Mouse (Mus musculus): ENCODE results near the gene Gm26965.
"Not testable (repeated sequence)": the region's sequence is repeated elsewhere in the genome, so short reads cannot be mapped to it uniquely, and the experiment has no call there.

The Gm26965 gene

GRCm38 (mm10) chr13:67525753-67526410 is at the start of gene Gm26965, which contains the start of gene Zfp87:
Gene Gm26965 (minus strand): TSS chr13:67526151.
Gene Zfp87 (minus strand): TSS chr13:67526177.
- peak; percentile 87 for DNase-seq (ENCODE audit: low spot score)

GRCm38 (mm10) chr13:67572591-67573189 is 46.7 kb upstream of the Gm26965 start:
- no peak for DNase-seq (ENCODE audit: low spot score)

DNA sequence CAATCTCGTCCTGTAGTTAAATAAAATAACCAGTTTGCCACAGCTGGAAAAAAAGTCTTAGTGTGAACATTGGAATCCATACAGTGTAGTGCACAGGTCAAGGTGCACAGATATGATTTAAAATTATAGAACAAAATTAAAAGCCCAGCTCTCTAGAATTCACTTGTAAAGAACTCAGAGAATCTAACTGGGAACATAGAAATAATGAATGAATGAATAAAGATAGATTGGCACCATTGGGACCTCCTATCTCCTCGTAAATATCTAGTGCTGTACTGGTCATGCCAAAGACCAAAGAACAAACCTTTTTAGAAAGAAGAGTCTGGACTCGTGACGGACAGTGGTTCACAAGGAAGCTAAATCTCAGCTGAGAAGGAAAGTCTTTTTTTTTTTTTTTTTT is 27.8 kb upstream of the Gm26965 start, which contains the start of gene Zfp748:
Gene Zfp748 (minus strand): TSS at position 101 of the 400 bp plus-strand sequence.
- no peak for DNase-seq (ENCODE audit: low spot score)

GRCm38 (mm10) chr13:67552505-67553346 is 26.8 kb upstream of the Gm26965 start:
- DNase-seq (ENCODE audit: low spot score) = peak; percentile 68

- DNase-seq (ENCODE audit: low spot score) = no peak
Observed at GRCm38 (mm10) chr13:67545941-67546340, 20.0 kb upstream of the Gm26965 start.

- DNase-seq (ENCODE audit: low spot score) = no peak
Observed at GRCm38 (mm10) chr13:67527049-67527730, 1.2 kb upstream of the Gm26965 start.

- DNase-seq (ENCODE audit: low spot score) = no peak
Observed at GRCm38 (mm10) chr13:67500908-67501307, 25.0 kb downstream of the Gm26965 start.

GRCm38 (mm10) chr13:67500084-67500719 is 25.7 kb downstream of the Gm26965 start, which contains the start of gene Zfp58:
Gene Zfp58 (minus strand): TSS chr13:67500555.
- DNase-seq (ENCODE audit: low spot score) = peak; percentile 73

- DNase-seq (ENCODE audit: low spot score) = no peak
Observed at GRCm38 (mm10) chr13:67495631-67496030, 30.3 kb downstream of the Gm26965 start.

- no peak for DNase-seq (ENCODE audit: low spot score)
Observed at GRCm38 (mm10) chr13:67484424-67484811, 41.5 kb downstream of the Gm26965 start.

DNA sequence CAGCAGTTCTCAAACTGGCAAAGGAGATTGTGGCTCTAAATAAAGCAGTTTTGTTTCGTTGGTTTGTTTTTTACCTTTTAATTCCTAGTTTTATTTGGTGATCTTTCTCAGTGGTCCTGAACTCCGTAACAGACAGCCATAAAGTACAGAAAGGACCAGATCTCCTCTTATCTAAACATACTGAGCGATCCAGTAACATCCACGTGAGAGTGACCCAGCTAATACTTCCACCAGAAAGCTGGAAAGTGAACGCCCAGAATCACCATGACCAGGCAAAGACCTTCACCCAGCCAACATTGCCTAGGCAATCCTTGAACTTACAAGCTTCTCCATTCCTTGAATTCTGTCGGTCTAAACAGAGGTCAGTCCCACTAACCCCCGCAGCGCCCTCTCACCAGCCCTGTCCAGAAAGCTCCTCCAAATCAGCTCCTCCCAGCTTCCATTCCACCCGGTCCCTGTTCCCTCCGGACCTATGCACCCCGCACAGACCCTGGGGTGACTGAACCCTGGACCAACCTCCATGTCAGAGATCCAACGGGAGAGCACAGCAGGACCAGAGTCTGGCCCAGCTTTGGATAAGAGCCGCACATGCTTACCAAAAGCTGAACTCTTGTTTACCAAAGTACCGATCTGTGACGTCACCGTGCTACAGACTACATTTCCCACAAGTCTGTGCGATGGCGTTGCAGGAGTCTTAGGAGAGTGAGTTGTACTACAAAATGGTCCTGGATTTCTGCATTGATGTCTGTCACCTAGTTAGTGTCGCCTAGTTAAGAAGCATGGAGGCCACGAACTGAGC is 42.1 kb downstream of the Gm26965 start, which contains the start of gene Zfp874b:
Gene Zfp874b (minus strand): TSS at position 634 of the 799 bp plus-strand sequence.
- peak; percentile 69 for DNase-seq (ENCODE audit: low spot score)

GRCm38 (mm10) chr13:67481528-67481927 is 44.4 kb downstream of the Gm26965 start:
- DNase-seq (ENCODE audit: low spot score) = no peak

DNA sequence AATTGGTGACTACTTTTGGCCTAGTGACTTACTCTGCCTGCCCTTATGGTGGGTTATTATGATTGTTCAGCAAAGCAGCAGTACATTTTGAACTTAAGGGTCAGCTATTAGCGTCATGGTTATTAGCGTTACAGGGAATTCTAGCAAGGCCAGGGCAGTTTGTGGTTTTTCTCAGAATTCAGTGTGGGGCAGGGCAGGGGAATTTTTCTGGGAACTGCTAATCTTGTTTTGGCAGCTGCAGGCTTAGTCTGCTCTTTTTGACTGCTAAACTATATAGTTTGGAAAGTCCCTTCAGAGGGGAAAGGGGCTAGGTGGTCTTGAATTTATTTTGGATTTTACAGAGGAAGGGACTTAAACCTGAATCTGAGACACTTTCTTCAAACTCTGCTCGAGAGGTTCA is 56.7 kb downstream of the Gm26965 start:
- no peak for DNase-seq (ENCODE audit: low spot score)

DNA sequence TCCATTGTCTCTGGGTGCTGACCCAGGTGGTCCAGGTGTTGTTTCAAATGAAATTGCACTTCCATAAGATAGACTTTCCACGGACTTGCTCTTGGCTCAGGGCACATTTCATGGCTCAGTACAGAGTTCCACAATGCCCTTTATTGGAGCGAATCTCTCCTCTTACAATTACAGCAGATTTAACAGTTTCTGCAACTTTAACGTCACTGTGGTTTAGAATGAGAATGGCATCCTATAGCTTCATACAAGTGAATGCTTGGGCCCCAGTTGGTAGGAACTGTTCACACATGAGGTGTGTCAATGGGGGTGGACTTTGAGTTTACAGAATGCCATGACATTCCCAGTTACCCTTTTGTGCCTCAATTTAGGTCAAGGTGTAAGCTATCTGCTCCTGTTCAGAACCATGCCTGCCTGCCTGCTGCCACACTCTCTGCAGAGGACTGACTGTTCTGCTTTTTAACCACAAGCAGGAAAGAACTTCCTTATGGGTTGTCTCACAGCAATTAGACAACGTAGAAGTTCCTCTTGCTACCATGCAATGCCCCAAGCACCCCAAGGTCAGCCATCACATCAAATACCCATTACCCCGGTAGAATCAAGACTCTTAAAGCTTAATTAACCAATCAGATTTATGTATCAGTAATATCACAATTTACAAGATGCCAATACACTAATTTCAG is 62.3 kb downstream of the Gm26965 start:
- DNase-seq (ENCODE audit: low spot score) = not testable (repeated sequence)

- no peak for DNase-seq (ENCODE audit: low spot score)
Observed at GRCm38 (mm10) chr13:67452021-67452309, 74.0 kb downstream of the Gm26965 start.

DNA sequence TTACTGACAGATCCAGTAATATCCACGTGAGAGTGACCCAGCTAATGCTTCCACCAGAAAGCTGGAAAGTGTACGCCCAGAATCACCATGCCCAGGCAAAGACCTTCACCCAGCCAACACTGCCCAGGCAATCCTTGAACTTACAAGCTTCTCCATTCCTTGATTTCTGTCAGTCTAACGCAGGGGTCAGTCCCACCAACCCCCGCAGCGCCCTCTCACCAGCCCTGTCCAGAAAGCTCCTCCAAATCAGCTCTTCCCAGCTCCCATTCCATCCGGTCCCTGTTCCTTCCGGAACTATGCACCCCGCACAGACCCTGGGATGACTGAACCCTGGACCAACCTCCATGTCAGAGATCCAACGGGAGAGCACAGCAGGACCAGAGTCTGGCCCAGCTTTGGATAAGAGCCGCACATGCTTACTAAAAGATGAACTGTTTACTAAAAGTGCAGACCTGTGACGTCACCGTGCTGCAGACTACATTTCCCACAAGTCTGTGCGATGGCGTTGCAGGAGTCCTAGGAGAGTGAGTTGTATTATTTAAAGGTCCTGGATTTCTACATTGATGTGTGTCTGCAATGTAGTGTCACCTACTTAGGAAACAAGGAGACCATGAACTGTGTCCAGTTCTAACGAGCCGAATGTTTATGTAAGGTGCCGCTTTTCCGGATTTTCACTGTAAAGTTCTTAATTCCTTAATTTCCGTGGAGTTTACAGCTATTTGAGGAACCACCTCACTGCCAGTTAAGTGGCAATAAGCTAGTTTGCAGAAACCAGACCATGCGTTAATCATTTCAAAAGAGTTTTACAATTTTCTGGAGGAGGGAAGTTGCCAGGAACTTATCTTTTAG is 74.6 kb downstream of the Gm26965 start, which contains the start of gene Zfp874a:
Gene Zfp874a (minus strand): TSS at position 453 of the 849 bp plus-strand sequence.
- DNase-seq (ENCODE audit: low spot score) = peak; percentile 82

Data from urinary bladder, postnatal 25 days (tissue).